Mouse (Mus musculus) kidney, adult 2 months (tissue): Measurements from ENCODE around the gene Rgl2.

Experiments used
- CTCF ChIP-seq: fragments of 200-500 bp; conservative IDR thresholded peaks from 2 replicates; pipeline ENCODE4 v1.5.1; 2011; ENCODE audit warnings: low read depth, mild to moderate bottlenecking, control low read depth, low read length, moderate library complexity, mixed read lengths; ENCODE audit not compliant: insufficient read depth, insufficient read length
- POLR2A ChIP-seq: fragments of 200-500 bp; IDR thresholded peaks from one replicate; pipeline ENCODE4 v1.6.1; 2011; ENCODE audit warnings: low read depth, low read length, control low read depth

GRCm38 (mm10) chr17:33902491-33902890, 26.9 kb upstream of the Rgl2 start:
- no peak for TF ChIP-seq POLR2A
- TF ChIP-seq CTCF: no peak
